Mouse (Mus musculus) megakaryocyte, embryonic 14.5 days (primary cell): ENCODE results near the gene Smyd3.

ENCODE experiments used
- FLI1 ChIP-seq: IDR thresholded peaks from 2 replicates; pipeline ENCODE4 v1.6.1; 2012; ENCODE audit warnings: low read length, inconsistent platforms, mixed read lengths
- GATA1 ChIP-seq: IDR thresholded peaks from 3 replicates; pipeline ENCODE4 v1.6.1; 2012; ENCODE audit warnings: mixed read lengths, low read length, inconsistent platforms, borderline replicate concordance

GRCm38 (mm10) chr1:179160697-179161096 lies 357.1 kb downstream of the Smyd3 start:
- TF ChIP-seq GATA1, result no peak
- TF ChIP-seq FLI1, result no peak
